Mouse (Mus musculus) G1E (cell line): Measurements from ENCODE around the gene Zfp956. TPM values are rescaled to one million over a fixed set of nuclear protein-coding genes. Genes with fewer than 3 reads are reported as not detected.
"Not testable (repeated sequence)": the region's sequence is repeated elsewhere in the genome, so short reads cannot be mapped to it uniquely, and the experiment has no call there.

Experiments used
- ATAC-seq: 2 replicates; pipeline ENCODE4 v1.8.0; 2016; ENCODE audit warnings: mild to moderate bottlenecking; ENCODE audit not compliant: insufficient number of reproducible peaks, poor library complexity, low FRiP score, severe bottlenecking; ENCODE audit errors: extremely low read depth
- DNase-seq: peaks from one replicate; pipeline ENCODE4 v3.0.0; 2012; ENCODE audit warnings: low spot score
- H3K27me3 ChIP-seq: 2 replicates; pipeline ENCODE4 v1.6.1; 2012; ENCODE audit warnings: mild to moderate bottlenecking, low read length, inconsistent platforms; ENCODE audit not compliant: insufficient read depth
- H3K36me3 ChIP-seq: replicated peaks from 2 replicates; pipeline ENCODE3; 2012; ENCODE audit warnings: mild to moderate bottlenecking, inconsistent platforms
- H3K4me1 ChIP-seq: 2 replicates; pipeline ENCODE4 v1.6.1; 2012; ENCODE audit warnings: low read depth, low read length, inconsistent platforms, mixed read lengths; ENCODE audit not compliant: insufficient read depth
- H3K4me3 ChIP-seq: 2 replicates; pipeline ENCODE4 v1.5.1; 2012; ENCODE audit warnings: low read depth, mild to moderate bottlenecking, inconsistent platforms, low read length, moderate library complexity, mixed read lengths
- H3K9me3 ChIP-seq: replicated peaks from 2 replicates; pipeline ENCODE4 v1.6.1; 2012; ENCODE audit warnings: inconsistent platforms
- CTCF ChIP-seq: IDR thresholded peaks from 2 replicates; pipeline ENCODE4 v1.5.1; 2012; ENCODE audit warnings: low read depth, low read length, inconsistent platforms, mixed read lengths
- GATA1 ChIP-seq: IDR thresholded peaks from 2 replicates; pipeline ENCODE4 v1.6.1; 2012; ENCODE audit warnings: borderline replicate concordance, low read length, inconsistent platforms, mixed read lengths
- GATA2 ChIP-seq: IDR thresholded peaks from 2 replicates; pipeline ENCODE4 v1.6.1; 2012; ENCODE audit warnings: low read depth, low read length, inconsistent platforms, borderline replicate concordance
- POLR2AphosphoS5 ChIP-seq: IDR thresholded peaks from 2 replicates; pipeline ENCODE4 v1.6.1; 2012; ENCODE audit warnings: low read depth, low read length, inconsistent platforms; ENCODE audit not compliant: insufficient replicate concordance
- TAL1 ChIP-seq: conservative IDR thresholded peaks from 2 replicates; pipeline ENCODE4 v1.6.1; 2012; ENCODE audit warnings: low read depth, low read length, inconsistent platforms, mixed read lengths
- polyA plus RNA-seq: library from polyadenylated mRNA; stranded (reverse); fragments of >175 nt; gene quantifications from 2 replicates; pipeline ENCODE4 v1.2.3, GENCODE M21; 2012
- total RNA-seq, 2 experiments: library from RNA; stranded (forward) in 1 of 2; stranded (reverse) in 1 of 2; fragments of 200-1000 nt in 1 of 2; fragments of >200 nt in 1 of 2; fragmentation: Nextera tagmentation in 1 of 2; gene quantifications; 2 replicates each; pipeline ENCODE4 v1.2.3; 2014 to 2017

Gene Zfp956
- total and polyA plus RNA-seq, 3 experiments: 5.5 to 6.2 (median 5.8) TPM

GRCm38 (mm10) chr6:47963051-47963450 is 9.9 kb downstream of the Zfp956 start:
- no peak for TF ChIP-seq POLR2AphosphoS5
- TF ChIP-seq CTCF: no peak
- no peak for TF ChIP-seq GATA2
- no peak for TF ChIP-seq GATA1
- no peak for TF ChIP-seq TAL1
- Histone ChIP-seq H3K4me1 (no peaks in the 10 kb centered on the region), H3K36me3 (peaks cover 77% of the 10 kb centered on the region), H3K4me3 (no peak overlapping the region), H3K9me3 (no peaks in the 10 kb centered on the region), H3K27me3 (no peaks in the 10 kb centered on the region)
- DNase-seq: no peak
- ATAC-seq: peak; percentile 70

DNA sequence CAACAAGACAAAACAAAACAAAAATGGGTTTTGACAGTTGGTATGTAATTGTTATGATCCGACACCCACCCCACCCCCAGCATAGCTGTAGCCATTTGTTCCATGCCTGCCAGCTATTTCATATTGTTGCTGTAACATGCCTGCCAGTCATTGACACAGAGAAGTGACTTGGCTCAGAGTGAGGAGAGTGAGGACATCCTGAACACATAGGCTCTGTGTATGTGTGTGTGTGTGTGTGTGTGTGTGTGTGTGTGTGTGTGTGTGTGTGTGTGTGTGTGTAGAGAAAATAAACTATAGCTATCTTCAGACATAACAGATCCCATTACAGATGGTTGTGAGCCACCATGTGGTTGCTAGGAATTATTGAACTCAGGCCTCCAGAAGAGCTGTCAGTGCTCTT is 15.0 kb downstream of the Zfp956 start:
- not testable (repeated sequence) for DNase-seq, H3K4me3 ChIP-seq, H3K4me1 ChIP-seq, ATAC-seq, H3K27me3 ChIP-seq, H3K9me3 ChIP-seq
- peaks cover 30% of the 10 kb centered on the region for H3K36me3 ChIP-seq

- Histone ChIP-seq H3K4me1 (peaks cover 3% of the 10 kb centered on the region), H3K9me3 (no peaks in the 10 kb centered on the region), H3K4me3 (no peak overlapping the region), H3K27me3 (peaks cover 14% of the 10 kb centered on the region), H3K36me3 (no peaks in the 10 kb centered on the region)
- ATAC-seq (no peak), DNase-seq (no peak)
- TF ChIP-seq GATA2: no peak
- TF ChIP-seq CTCF: 0 out of 2 replicates have a peak, but pooled peaks have one; percentile 7
- TF ChIP-seq GATA1: no peak
- TF ChIP-seq TAL1: no peak
- no peak for TF ChIP-seq POLR2AphosphoS5
Observed at GRCm38 (mm10) chr6:47974599-47974998, 21.4 kb downstream of the Zfp956 start.

- Histone ChIP-seq H3K36me3 (no peaks in the 10 kb centered on the region), H3K27me3 (peaks cover 11% of the 10 kb centered on the region), H3K4me1 (peaks cover 3% of the 10 kb centered on the region), H3K9me3 (no peaks in the 10 kb centered on the region), H3K4me3 (no peak overlapping the region)
- TF ChIP-seq POLR2AphosphoS5 (no peak), TAL1 (no peak)
- ATAC-seq: peak; percentile 22; the same call in 1 of the 2 replicates
- peak; percentile 26 for DNase-seq
Observed at GRCm38 (mm10) chr6:47978897-47979368, 25.7 kb downstream of the Zfp956 start.

DNA sequence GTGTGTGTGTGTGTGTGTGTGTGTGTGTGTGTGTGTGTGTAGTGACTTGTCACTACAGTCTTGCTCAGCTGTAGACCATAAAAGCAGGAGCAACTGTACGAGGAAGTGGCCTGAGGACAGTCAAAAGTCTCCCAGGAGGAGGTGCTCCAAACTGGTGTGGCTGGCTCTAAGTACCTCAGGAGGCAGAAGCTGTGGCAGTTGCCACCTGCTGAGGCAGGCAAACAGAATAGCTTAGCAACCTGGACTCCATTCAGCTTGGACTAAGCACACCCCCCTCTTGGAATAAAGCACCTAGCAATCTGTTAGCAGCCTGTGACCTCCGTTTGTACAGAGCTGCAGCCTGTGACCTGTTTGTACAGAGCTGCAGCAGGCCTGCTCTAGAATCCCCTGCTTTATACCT is 30.7 kb downstream of the Zfp956 start:
- Histone ChIP-seq H3K9me3 (no peaks in the 10 kb centered on the region), H3K4me1 (peaks cover 3% of the 10 kb centered on the region), H3K4me3 (no peak overlapping the region), H3K36me3 (no peaks in the 10 kb centered on the region), H3K27me3 (peaks cover 24% of the 10 kb centered on the region)
- DNase-seq (no peak), ATAC-seq (no peak)
- TF ChIP-seq GATA1 (no peak), TAL1 (no peak), POLR2AphosphoS5 (no peak), CTCF (no peak), GATA2 (no peak)

DNA sequence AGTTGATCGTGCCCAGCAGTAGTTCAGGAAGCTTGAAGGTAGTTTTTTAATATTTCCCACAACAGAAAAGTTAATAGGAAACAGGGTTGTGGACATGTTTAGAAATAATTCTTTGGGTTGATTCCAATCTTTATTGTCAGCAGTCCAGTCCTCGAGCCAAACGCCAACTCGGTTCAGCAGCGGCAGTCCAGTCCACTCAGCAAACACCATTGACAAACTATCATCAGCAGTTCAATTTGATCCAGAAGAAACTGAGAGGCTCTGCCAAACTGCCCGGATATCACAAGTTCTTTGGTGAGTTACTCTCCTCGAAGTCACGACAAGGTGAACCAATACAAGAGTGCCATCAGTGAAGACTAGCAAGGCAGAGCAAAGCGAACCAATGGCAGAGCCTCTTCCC is 42.5 kb downstream of the Zfp956 start:
- DNase-seq (no peak), ATAC-seq (no peak)
- Histone ChIP-seq H3K9me3 (no peaks in the 10 kb centered on the region), H3K4me1 (no peaks in the 10 kb centered on the region), H3K36me3 (no peaks in the 10 kb centered on the region), H3K4me3 (no peak overlapping the region), H3K27me3 (peaks cover 22% of the 10 kb centered on the region)
- TF ChIP-seq GATA1 (no peak), CTCF (no peak), GATA2 (no peak), TAL1 (no peak), POLR2AphosphoS5 (no peak)

GRCm38 (mm10) chr6:48010727-48011126 is 57.5 kb downstream of the Zfp956 start:
- Histone ChIP-seq H3K4me1 (peaks cover 6% of the 10 kb centered on the region), H3K27me3 (peaks cover 10% of the 10 kb centered on the region; the same call in 1 of the 2 replicates), H3K36me3 (no peaks in the 10 kb centered on the region), H3K9me3 (no peaks in the 10 kb centered on the region), H3K4me3 (no peak overlapping the region)
- TF ChIP-seq TAL1 (no peak), CTCF (no peak), POLR2AphosphoS5 (no peak), GATA1 (no peak), GATA2 (no peak)
- ATAC-seq (no peak), DNase-seq (no peak)

Other genes with a start within 250 kb of the Zfp956 start
- gene Pdia4, start 140.0 kb upstream of the Zfp956 start, total RNA-seq (2014; fragmentation: Nextera tagmentation): 46.6 and 55.0 TPM in 2 replicates
- gene Pdia4, start 140.0 kb upstream of the Zfp956 start, total RNA-seq (2017): 95.8 and 96.7 TPM in 2 replicates
- gene Pdia4, start 140.0 kb upstream of the Zfp956 start, polyA plus RNA-seq: 4.0 and 5.0 TPM in 2 replicates
- 2.7 and 9.3 TPM in 2 replicates for gene Zfp786, start 122.5 kb upstream of the Zfp956 start, total RNA-seq (2014; fragmentation: Nextera tagmentation)
- 0.99 and 1.1 TPM in 2 replicates for gene Zfp786, start 122.5 kb upstream of the Zfp956 start, total RNA-seq (2017)
- 0.20 and 0.26 TPM in 2 replicates for gene Zfp786, start 122.5 kb upstream of the Zfp956 start, polyA plus RNA-seq
- 27.5 and 32.3 TPM in 2 replicates for gene Zfp398, start 117.7 kb upstream of the Zfp956 start, total RNA-seq (2014; fragmentation: Nextera tagmentation)
- 12.6 and 15.7 TPM in 2 replicates for gene Zfp398, start 117.7 kb upstream of the Zfp956 start, total RNA-seq (2017)
- 4.1 and 4.6 TPM in 2 replicates for gene Zfp398, start 117.7 kb upstream of the Zfp956 start, polyA plus RNA-seq
- 11.1 and 14.3 TPM in 2 replicates for gene Zfp282, start 76.2 kb upstream of the Zfp956 start, total RNA-seq (2014; fragmentation: Nextera tagmentation)
- 13.3 and 13.6 TPM in 2 replicates for gene Zfp282, start 76.2 kb upstream of the Zfp956 start, total RNA-seq (2017)
- gene Zfp282, start 76.2 kb upstream of the Zfp956 start, polyA plus RNA-seq: 24.6 and 24.9 TPM in 2 replicates
- 11.1 and 11.4 TPM in 2 replicates for gene Zfp212, start 32.9 kb upstream of the Zfp956 start, total RNA-seq (2014; fragmentation: Nextera tagmentation)
- 7.6 and 8.2 TPM in 2 replicates for gene Zfp212, start 32.9 kb upstream of the Zfp956 start, total RNA-seq (2017)
- gene Zfp212, start 32.9 kb upstream of the Zfp956 start, polyA plus RNA-seq: 14.0 and 16.5 TPM in 2 replicates
- gene Zfp777, start 95.5 kb downstream of the Zfp956 start, total RNA-seq (2014; fragmentation: Nextera tagmentation): 27.4 and 28.0 TPM in 2 replicates
- 22.1 and 25.4 TPM in 2 replicates for gene Zfp777, start 95.5 kb downstream of the Zfp956 start, total RNA-seq (2017)
- gene Zfp777, start 95.5 kb downstream of the Zfp956 start, polyA plus RNA-seq: 69.6 and 86.8 TPM in 2 replicates
- 34.2 and 36.3 TPM in 2 replicates for gene Zfp746, start 133.2 kb downstream of the Zfp956 start, total RNA-seq (2014; fragmentation: Nextera tagmentation)
- 14.8 and 16.9 TPM in 2 replicates for gene Zfp746, start 133.2 kb downstream of the Zfp956 start, total RNA-seq (2017)
- 13.2 and 16.2 TPM in 2 replicates for gene Zfp746, start 133.2 kb downstream of the Zfp956 start, polyA plus RNA-seq